Mouse (Mus musculus): Measurements from ENCODE around the gene Fars2.

GRCm38 (mm10) chr13:36540231-36540630 is 423.0 kb downstream of the Fars2 start:
- TF ChIP-seq CTCF (IDR thresholded peaks at IDR 0.05; ENCODE audit: insufficient read depth, low read length) (no peak), POLR2A (IDR thresholded peaks at IDR 0.05; ENCODE audit: borderline replicate concordance, extremely low read depth, low read depth, low read length) (no peak)
